In the genomic region with DNA sequence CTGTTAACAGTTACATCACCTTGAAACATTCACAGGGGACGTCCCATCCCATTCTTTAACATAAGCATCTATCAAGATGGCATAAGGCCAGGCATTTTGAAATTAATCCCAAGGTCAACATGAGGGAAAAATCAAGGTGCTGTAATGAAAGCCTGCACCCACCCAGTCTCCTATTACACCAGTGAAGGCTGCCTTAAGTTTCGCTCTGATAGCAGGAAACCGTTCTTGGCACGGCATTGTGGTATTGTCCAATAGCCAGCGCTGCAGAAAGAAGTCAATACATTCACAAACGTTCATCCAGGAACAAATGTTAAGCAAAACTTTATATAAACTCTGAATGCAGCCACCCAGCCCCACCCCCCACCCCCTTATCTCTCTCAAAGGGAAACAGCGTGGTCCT, we compare ENCODE assay signal across 10 mouse cellular contexts. TPM values are rescaled to one million over a fixed set of nuclear protein-coding genes. Genes with fewer than 3 reads are reported as not detected.
DNase-seq lines count a peak whose midpoint lies in the region; ATAC-seq lines count a peak whose summit lies in the region.
"Had no signal": no experiment of that assay in that cellular context is flagged by ENCODE, and none has a peak within 500 bp of the region (broad histone marks: within the 10 kb centered on the region; RNA-seq: fewer than 3 reads in every experiment).

No protein-coding gene starts in this region.

- ATAC-seq in hindbrain, embryonic 13.5 days (ENCODE audit: low FRiP score), result no peak
- no peak for ATAC-seq in hindbrain, embryonic 16.5 days
- no peak for ATAC-seq in embryonic facial prominence, embryonic 15.5 days (ENCODE audit: insufficient number of reproducible peaks, low FRiP score, low TSS enrichment, low read depth)
- ATAC-seq in kidney, embryonic 14.5 days (ENCODE audit: low FRiP score, low TSS enrichment), result no peak
- ATAC-seq in midbrain, embryonic 13.5 days, result no peak

- no peak overlapping the region for H3K4me3 ChIP-seq in hindbrain, embryonic 13.5 days
- H3K4me3 ChIP-seq in hindbrain, embryonic 16.5 days (ENCODE audit: low read length), result no peak overlapping the region
- no peak overlapping the region for H3K4me3 ChIP-seq in embryonic facial prominence, embryonic 15.5 days (replicated peaks)
- H3K4me3 ChIP-seq in kidney, embryonic 14.5 days (ENCODE audit: low read length), result no peak overlapping the region
- H3K4me3 ChIP-seq in midbrain, embryonic 13.5 days (replicated peaks), result no peak overlapping the region

- no peak overlapping the region for H3K4me2 ChIP-seq in hindbrain, embryonic 13.5 days
- no peak overlapping the region for H3K4me2 ChIP-seq in hindbrain, embryonic 16.5 days (ENCODE audit: low read length)
- H3K4me2 ChIP-seq in embryonic facial prominence, embryonic 15.5 days (replicated peaks), result no peak overlapping the region; the same call in 1 of the 2 replicates
- H3K4me2 ChIP-seq in kidney, embryonic 14.5 days (replicated peaks; ENCODE audit: low read depth, low read length), result peak overlapping the region; percentile 4; the same call in 1 of the 2 replicates
- no peak overlapping the region for H3K4me2 ChIP-seq in midbrain, embryonic 13.5 days (replicated peaks)

- no peak overlapping the region for H3K9ac ChIP-seq in hindbrain, embryonic 13.5 days
- no peak overlapping the region for H3K9ac ChIP-seq in hindbrain, embryonic 16.5 days (ENCODE audit: low read depth, low read length)
- H3K9ac ChIP-seq in embryonic facial prominence, embryonic 15.5 days, result no peak overlapping the region
- H3K9ac ChIP-seq in kidney, embryonic 14.5 days (ENCODE audit: low read depth, low read length), result no peak overlapping the region
- no peak overlapping the region for H3K9ac ChIP-seq in midbrain, embryonic 13.5 days (replicated peaks)

- WGBS in hindbrain, embryonic 13.5 days, result 54% methylated on average over 7 of the region's 7 CpGs
- 48% methylated on average over 7 of the region's 7 CpGs for whole genome bisulfite sequencing in hindbrain, embryonic 16.5 days
- WGBS in embryonic facial prominence, embryonic 15.5 days, result 31% methylated on average over 7 of the region's 7 CpGs
- WGBS in kidney, embryonic 14.5 days, result 31% methylated on average over 7 of the region's 7 CpGs
- WGBS in midbrain, embryonic 13.5 days, result 61% methylated on average over 7 of the region's 7 CpGs

- intact Hi-C loops in left cerebral cortex, postnatal 10 days (cut with DNase I), result no loop called here

- H3K27ac ChIP-seq in hindbrain, embryonic 13.5 days, result peak overlapping the region; percentile 23; the same call in 1 of the 2 replicates
- no peak overlapping the region for H3K27ac ChIP-seq in hindbrain, embryonic 16.5 days (ENCODE audit: low read depth, low read length)
- 0 out of 2 replicates have a peak overlapping the region, but pooled peaks have one; percentile 30 for H3K27ac ChIP-seq in embryonic facial prominence, embryonic 15.5 days (replicated peaks)
- H3K27ac ChIP-seq in kidney, embryonic 14.5 days (ENCODE audit: low read depth, low read length), result peak overlapping the region; percentile 27; the same call in 1 of the 2 replicates
- H3K27ac ChIP-seq in midbrain, embryonic 13.5 days, result no peak overlapping the region

- H3K27me3 ChIP-seq in hindbrain, embryonic 13.5 days, result no peaks in the 10 kb centered on the region
- H3K27me3 ChIP-seq in hindbrain, embryonic 16.5 days (replicated peaks; ENCODE audit: control insufficient read depth, insufficient read depth, low read length), result no peaks in the 10 kb centered on the region
- no peaks in the 10 kb centered on the region for H3K27me3 ChIP-seq in embryonic facial prominence, embryonic 15.5 days
- no peaks in the 10 kb centered on the region for H3K27me3 ChIP-seq in kidney, embryonic 14.5 days (ENCODE audit: control insufficient read depth, insufficient read depth, low read length)
- H3K27me3 ChIP-seq in midbrain, embryonic 13.5 days, result no peaks in the 10 kb centered on the region

- H3K4me1 ChIP-seq in hindbrain, embryonic 13.5 days (replicated peaks), result peaks cover 32% of the 10 kb centered on the region
- 0 out of 2 replicates have a peak, but pooled peaks cover 3% of the 10 kb centered on the region for H3K4me1 ChIP-seq in hindbrain, embryonic 16.5 days (ENCODE audit: control insufficient read depth, insufficient read depth, low read depth, low read length)
- H3K4me1 ChIP-seq in embryonic facial prominence, embryonic 15.5 days, result peaks cover 37% of the 10 kb centered on the region
- peaks cover 18% of the 10 kb centered on the region for H3K4me1 ChIP-seq in kidney, embryonic 14.5 days (ENCODE audit: control insufficient read depth, insufficient read depth, low read length)
- H3K4me1 ChIP-seq in midbrain, embryonic 13.5 days (replicated peaks), result peaks cover 27% of the 10 kb centered on the region

- peak; percentile 85 for DNase-seq in lung, postnatal 36 days
- no peak for DNase-seq in ovary, postnatal 10 days (ENCODE audit: low spot score)
- no peak for DNase-seq in left cerebral cortex, postnatal 10 days (ENCODE audit: extremely low spot score in 1 of 2, low spot score in 2 of 2)
- DNase-seq: right cerebral cortex, postnatal 14 days; thymus, adult 2 months had no signal

- no peaks in the 10 kb centered on the region for H3K9me3 ChIP-seq in hindbrain, embryonic 13.5 days
- H3K9me3 ChIP-seq in hindbrain, embryonic 16.5 days (ENCODE audit: control insufficient read depth, low read length), result no peaks in the 10 kb centered on the region
- H3K9me3 ChIP-seq in embryonic facial prominence, embryonic 15.5 days (replicated peaks), result no peaks in the 10 kb centered on the region
- no peaks in the 10 kb centered on the region for H3K9me3 ChIP-seq in kidney, embryonic 14.5 days (ENCODE audit: control insufficient read depth, low read length)
- H3K9me3 ChIP-seq in midbrain, embryonic 13.5 days, result no peaks in the 10 kb centered on the region

- no peaks in the 10 kb centered on the region for H3K36me3 ChIP-seq in hindbrain, embryonic 13.5 days
- H3K36me3 ChIP-seq in hindbrain, embryonic 16.5 days (ENCODE audit: control insufficient read depth, insufficient read depth, low read length), result no peaks in the 10 kb centered on the region
- no peaks in the 10 kb centered on the region for H3K36me3 ChIP-seq in embryonic facial prominence, embryonic 15.5 days
- no peaks in the 10 kb centered on the region for H3K36me3 ChIP-seq in kidney, embryonic 14.5 days (ENCODE audit: control insufficient read depth, insufficient read depth, low read length)
- H3K36me3 ChIP-seq in midbrain, embryonic 13.5 days, result no peaks in the 10 kb centered on the region

RNA-seq across cellular contexts. Expression of a gene that starts 15.4 kb away (rescaled TPM):
- 126 TPM in 2 replicates for polyA plus RNA-seq in hindbrain, embryonic 13.5 days (2015; fragmentation: Nextera tagmentation; extraction: Ambion mirVana)
- 97.0 and 114 TPM in 2 replicates for polyA plus RNA-seq in hindbrain, embryonic 16.5 days (2015; fragmentation: Nextera tagmentation; extraction: Ambion mirVana)
- 43.6 and 54.7 TPM in 2 replicates for polyA plus RNA-seq in embryonic facial prominence, embryonic 15.5 days (2015; fragmentation: Nextera tagmentation; extraction: Ambion mirVana)
- polyA plus RNA-seq in kidney, embryonic 14.5 days (2014; fragmentation: Nextera tagmentation; extraction: Ambion mirVana), result 39.3 and 55.9 TPM in 2 replicates
- 93.4 and 94.6 TPM in 2 replicates for polyA plus RNA-seq in midbrain, embryonic 13.5 days (2015; fragmentation: Nextera tagmentation; extraction: Ambion mirVana)
- total RNA-seq in left cerebral cortex, postnatal 10 days (2021), result 10 to 100 TPM; 73.7 to 74.4 TPM

Comparison
In these comparisons a context has a peak if more than half of its experiments do, and no peak if none do; other contexts are left out.
1. H3K27ac ChIP-seq: peak in hindbrain, embryonic 13.5 days (single experiment), embryonic facial prominence, embryonic 15.5 days (single experiment) and kidney, embryonic 14.5 days (single experiment); none in hindbrain, embryonic 16.5 days (single experiment) and midbrain, embryonic 13.5 days (single experiment).